Mouse (Mus musculus): ENCODE data around the gene Grin2b. TPM values are rescaled to one million over a fixed set of nuclear protein-coding genes. Genes with fewer than 3 reads are reported as not detected.

Grin2b gene
- polyA plus RNA-seq, 1 experiment = not detected

GRCm38 (mm10) chr6:135798202-135798992 is 374.9 kb downstream of the Grin2b start:
- no peaks in the 10 kb centered on the region for H3K36me3 ChIP-seq (ENCODE audit: control insufficient read depth, insufficient read depth)
- H3K79me2 ChIP-seq (ENCODE audit: control insufficient read depth, insufficient read depth) = no peaks in the 10 kb centered on the region
- no peak overlapping the region for H3ac ChIP-seq (ENCODE audit: control insufficient read depth, insufficient read length, low read depth)
- H3K4me3 ChIP-seq (ENCODE audit: insufficient read depth, poor library complexity, severe bottlenecking) = no peak overlapping the region
- no peaks in the 10 kb centered on the region for H3K79me3 ChIP-seq (ENCODE audit: low read depth)
- TF ChIP-seq USF1 (IDR thresholded peaks at IDR 0.05; ENCODE audit: low read depth) (no peak), MAX (IDR thresholded peaks at IDR 0.05) (no peak), MYOG (IDR thresholded peaks at IDR 0.05; ENCODE audit: control insufficient read depth, extremely low read depth, insufficient read length) (no peak), CTCF (IDR thresholded peaks at IDR 0.05; ENCODE audit: control insufficient read depth, insufficient read depth, insufficient read length) (no peak), CEBPB (IDR thresholded peaks at IDR 0.05; ENCODE audit: low read depth) (no peak), MYOD1 (IDR thresholded peaks at IDR 0.05; ENCODE audit: control insufficient read depth, insufficient read length, low read depth) (no peak), FOSL1 (IDR thresholded peaks at IDR 0.05; ENCODE audit: insufficient read depth, low read length, poor library complexity, severe bottlenecking) (no peak)
- H3K27me3 ChIP-seq (ENCODE audit: control insufficient read depth, insufficient read depth, insufficient read length) = no peaks in the 10 kb centered on the region

GRCm38 (mm10) chr6:135797371-135798033 is 375.8 kb downstream of the Grin2b start:
- H3ac ChIP-seq (ENCODE audit: control insufficient read depth, insufficient read length, low read depth) = no peak overlapping the region
- no peaks in the 10 kb centered on the region for H3K36me3 ChIP-seq (ENCODE audit: control insufficient read depth, insufficient read depth)
- H3K27me3 ChIP-seq (ENCODE audit: control insufficient read depth, insufficient read depth, insufficient read length) = no peaks in the 10 kb centered on the region
- H3K79me2 ChIP-seq (ENCODE audit: control insufficient read depth, insufficient read depth) = no peaks in the 10 kb centered on the region
- H3K4me3 ChIP-seq (ENCODE audit: insufficient read depth, poor library complexity, severe bottlenecking) = no peak overlapping the region
- TF ChIP-seq MYOG (IDR thresholded peaks at IDR 0.05; ENCODE audit: control insufficient read depth, extremely low read depth, insufficient read length) (no peak), FOSL1 (IDR thresholded peaks at IDR 0.05; ENCODE audit: insufficient read depth, low read length, poor library complexity, severe bottlenecking) (no peak), USF1 (IDR thresholded peaks at IDR 0.05; ENCODE audit: low read depth) (no peak), MYOD1 (IDR thresholded peaks at IDR 0.05; ENCODE audit: control insufficient read depth, insufficient read length, low read depth) (no peak), MAX (IDR thresholded peaks at IDR 0.05) (no peak), CTCF (IDR thresholded peaks at IDR 0.05; ENCODE audit: control insufficient read depth, insufficient read depth, insufficient read length) (no peak), CEBPB (IDR thresholded peaks at IDR 0.05; ENCODE audit: low read depth) (no peak)
- no peaks in the 10 kb centered on the region for H3K79me3 ChIP-seq (ENCODE audit: low read depth)

GRCm38 (mm10) chr6:135796911-135797310 is 376.4 kb downstream of the Grin2b start:
- TF ChIP-seq MAX (IDR thresholded peaks at IDR 0.05) (no peak), CEBPB (IDR thresholded peaks at IDR 0.05; ENCODE audit: low read depth) (no peak), CTCF (IDR thresholded peaks at IDR 0.05; ENCODE audit: control insufficient read depth, insufficient read depth, insufficient read length) (no peak), MYOG (IDR thresholded peaks at IDR 0.05; ENCODE audit: control insufficient read depth, extremely low read depth, insufficient read length) (no peak), USF1 (IDR thresholded peaks at IDR 0.05; ENCODE audit: low read depth) (no peak), FOSL1 (IDR thresholded peaks at IDR 0.05; ENCODE audit: insufficient read depth, low read length, poor library complexity, severe bottlenecking) (no peak), MYOD1 (IDR thresholded peaks at IDR 0.05; ENCODE audit: control insufficient read depth, insufficient read length, low read depth) (no peak)
- no peak overlapping the region for H3K4me3 ChIP-seq (ENCODE audit: insufficient read depth, poor library complexity, severe bottlenecking)
- H3K79me3 ChIP-seq (ENCODE audit: low read depth) = no peaks in the 10 kb centered on the region
- H3K36me3 ChIP-seq (ENCODE audit: control insufficient read depth, insufficient read depth) = no peaks in the 10 kb centered on the region
- no peak overlapping the region for H3ac ChIP-seq (ENCODE audit: control insufficient read depth, insufficient read length, low read depth)
- H3K27me3 ChIP-seq (ENCODE audit: control insufficient read depth, insufficient read depth, insufficient read length) = no peaks in the 10 kb centered on the region
- no peaks in the 10 kb centered on the region for H3K79me2 ChIP-seq (ENCODE audit: control insufficient read depth, insufficient read depth)

GRCm38 (mm10) chr6:135791412-135791811 is 381.9 kb downstream of the Grin2b start:
- no peaks in the 10 kb centered on the region for H3K27me3 ChIP-seq (ENCODE audit: control insufficient read depth, insufficient read depth, insufficient read length)

GRCm38 (mm10) chr6:135789603-135790170 is 383.6 kb downstream of the Grin2b start:
- no peak for TF ChIP-seq CTCF (IDR thresholded peaks at IDR 0.05; ENCODE audit: control insufficient read depth, insufficient read depth, insufficient read length)
- no peak for TF ChIP-seq FOSL1 (IDR thresholded peaks at IDR 0.05; ENCODE audit: insufficient read depth, low read length, poor library complexity, severe bottlenecking)
- TF ChIP-seq MAX (IDR thresholded peaks at IDR 0.05) = no peak
- TF ChIP-seq MYOG (IDR thresholded peaks at IDR 0.05; ENCODE audit: control insufficient read depth, extremely low read depth, insufficient read length) = no peak
- TF ChIP-seq CEBPB (IDR thresholded peaks at IDR 0.05; ENCODE audit: low read depth) = no peak
- TF ChIP-seq MYOD1 (IDR thresholded peaks at IDR 0.05; ENCODE audit: control insufficient read depth, insufficient read length, low read depth) = no peak
- TF ChIP-seq USF1 (IDR thresholded peaks at IDR 0.05; ENCODE audit: low read depth) = no peak
- no peak overlapping the region for H3K4me3 ChIP-seq (ENCODE audit: insufficient read depth, poor library complexity, severe bottlenecking)
- no peaks in the 10 kb centered on the region for H3K36me3 ChIP-seq (ENCODE audit: control insufficient read depth, insufficient read depth)
- H3K79me2 ChIP-seq (ENCODE audit: control insufficient read depth, insufficient read depth) = no peaks in the 10 kb centered on the region
- no peaks in the 10 kb centered on the region for H3K79me3 ChIP-seq (ENCODE audit: low read depth)
- no peak overlapping the region for H3ac ChIP-seq (ENCODE audit: control insufficient read depth, insufficient read length, low read depth)
- no peaks in the 10 kb centered on the region for H3K27me3 ChIP-seq (ENCODE audit: control insufficient read depth, insufficient read depth, insufficient read length)

More at GRCm38 (mm10) chr6:135791412-135791811, 381.9 kb downstream of the Grin2b start:
- no peaks in the 10 kb centered on the region for H3K36me3 ChIP-seq (ENCODE audit: control insufficient read depth, insufficient read depth)
- no peak for TF ChIP-seq CTCF (IDR thresholded peaks at IDR 0.05; ENCODE audit: control insufficient read depth, insufficient read depth, insufficient read length)
- TF ChIP-seq MAX (IDR thresholded peaks at IDR 0.05) = no peak
- TF ChIP-seq MYOG (IDR thresholded peaks at IDR 0.05; ENCODE audit: control insufficient read depth, extremely low read depth, insufficient read length) = no peak
- TF ChIP-seq MYOD1 (IDR thresholded peaks at IDR 0.05; ENCODE audit: control insufficient read depth, insufficient read length, low read depth) = no peak
- no peak for TF ChIP-seq CEBPB (IDR thresholded peaks at IDR 0.05; ENCODE audit: low read depth)
- TF ChIP-seq FOSL1 (IDR thresholded peaks at IDR 0.05; ENCODE audit: insufficient read depth, low read length, poor library complexity, severe bottlenecking) = no peak
- no peak for TF ChIP-seq USF1 (IDR thresholded peaks at IDR 0.05; ENCODE audit: low read depth)
- no peaks in the 10 kb centered on the region for H3K79me2 ChIP-seq (ENCODE audit: control insufficient read depth, insufficient read depth)
- no peak overlapping the region for H3ac ChIP-seq (ENCODE audit: control insufficient read depth, insufficient read length, low read depth)
- no peak overlapping the region for H3K4me3 ChIP-seq (ENCODE audit: insufficient read depth, poor library complexity, severe bottlenecking)
- H3K79me3 ChIP-seq (ENCODE audit: low read depth) = no peaks in the 10 kb centered on the region
